Mouse (Mus musculus) limb, embryonic 12.5 days (tissue): ENCODE results near the gene Col6a3. TPM values are rescaled to one million over a fixed set of nuclear protein-coding genes. Genes with fewer than 3 reads are reported as not detected.

Experiments used
- ATAC-seq: fragments of 200-750 bp; cut with Nextera tagmentation; 2 replicates; pipeline ENCODE4 v1.8.0; 2017; ENCODE audit warnings: low read depth, moderate TSS enrichment; ENCODE audit not compliant: insufficient number of reproducible peaks, insufficient read depth, low FRiP score, low TSS enrichment
- H3K27ac ChIP-seq: fragments of 300-500 bp; sonication (generic); 2 replicates; pipeline ENCODE4 v1.5.1; 2016; ENCODE audit warnings: mild to moderate bottlenecking, moderate library complexity
- H3K27me3 ChIP-seq: fragments of 300-500 bp; sonication (generic); 2 replicates; pipeline ENCODE4 v1.6.1; 2016; ENCODE audit warnings: mild to moderate bottlenecking, moderate library complexity
- H3K36me3 ChIP-seq: fragments of 300-500 bp; sonication (generic); 2 replicates; pipeline ENCODE4 v1.6.1; 2016; ENCODE audit warnings: mild to moderate bottlenecking, moderate library complexity
- H3K4me1 ChIP-seq: fragments of 300-500 bp; sonication (generic); replicated peaks from 2 replicates; pipeline ENCODE4 v1.6.1; 2016
- H3K4me2 ChIP-seq: fragments of 300-500 bp; sonication (generic); 2 replicates; pipeline ENCODE4 v1.6.1; 2016; ENCODE audit warnings: mild to moderate bottlenecking, moderate library complexity
- H3K4me3 ChIP-seq: fragments of 300-500 bp; sonication (generic); replicated peaks from 2 replicates; pipeline ENCODE4 v1.5.1; 2016; ENCODE audit warnings: mild to moderate bottlenecking
- H3K9ac ChIP-seq: fragments of 300-500 bp; sonication (generic); replicated peaks from 2 replicates; pipeline ENCODE4 v1.6.1; 2016; ENCODE audit warnings: mild to moderate bottlenecking, moderate library complexity
- H3K9me3 ChIP-seq: fragments of 300-500 bp; sonication (generic); 2 replicates; pipeline ENCODE4 v1.6.1; 2016; ENCODE audit warnings: mild to moderate bottlenecking, moderate library complexity
- WGBS: fragments of 180-500 bp; shearing (Covaris S2); methylation state at CpG from one replicate; pipeline ENCODE4 v1.1.7; 2016; 5-methylcytosine and 5-hydroxymethylcytosine counted together
- polyA plus RNA-seq: library from polyadenylated mRNA; unstranded; fragments of >200 nt; fragmentation: Nextera tagmentation; extraction: Ambion mirVana; gene quantifications from 2 replicates; pipeline ENCODE4 v1.2.1, GENCODE M21; 2016

The Col6a3 gene
- polyA plus RNA-seq = 27.4 and 28.2 TPM in 2 replicates

GRCm38 (mm10) chr1:90843836-90844235 lies at the start of gene Col6a3:
Col6a3 (minus strand) TSS chr1:90843971.
- WGBS = 19% methylated on average over 4 of the region's 4 CpGs
- peaks cover 47% of the 10 kb centered on the region for H3K4me1 ChIP-seq
- peak within 1 kb of the TSS; percentile 32 for H3K4me3 ChIP-seq
- H3K4me2 ChIP-seq = peak within 1 kb of the TSS; percentile 51
- no peaks in the 10 kb centered on the region for H3K36me3 ChIP-seq
- ATAC-seq = 0 out of 2 replicates have a peak, but pooled peaks have one; percentile 63
- H3K9ac ChIP-seq = peak within 1 kb of the TSS; percentile 51; the same call in 1 of the 2 replicates
- H3K27ac ChIP-seq = peak within 1 kb of the TSS; percentile 80
- H3K27me3 ChIP-seq = no peaks in the 10 kb centered on the region
- H3K9me3 ChIP-seq = no peaks in the 10 kb centered on the region

- Histone ChIP-seq H3K27ac (peak overlapping the region; percentile 87), H3K27me3 (no peaks in the 10 kb centered on the region), H3K9ac (no peak overlapping the region), H3K36me3 (no peaks in the 10 kb centered on the region), H3K9me3 (peaks cover 18% of the 10 kb centered on the region), H3K4me1 (peaks cover 18% of the 10 kb centered on the region), H3K4me3 (no peak overlapping the region), H3K4me2 (no peak overlapping the region)
- peak; percentile 56 for ATAC-seq
- 25% methylated on average over 6 of the region's 6 CpGs for WGBS
Observed at GRCm38 (mm10) chr1:90885771-90886460, 42.1 kb upstream of the Col6a3 start.

- ATAC-seq = no peak
- H3K4me2 ChIP-seq = no peak overlapping the region
- H3K27ac ChIP-seq = no peak overlapping the region
Observed at GRCm38 (mm10) chr1:90876486-90877270, 32.9 kb upstream of the Col6a3 start.

GRCm38 (mm10) chr1:90875961-90876360 lies 32.2 kb upstream of the Col6a3 start:
- Histone ChIP-seq H3K36me3 (no peaks in the 10 kb centered on the region), H3K9me3 (0 out of 2 replicates have a peak, but pooled peaks cover 3% of the 10 kb centered on the region), H3K4me2 (no peak overlapping the region), H3K4me3 (no peak overlapping the region), H3K27me3 (peaks cover 3% of the 10 kb centered on the region; the same call in 1 of the 2 replicates), H3K4me1 (peaks cover 16% of the 10 kb centered on the region), H3K27ac (0 out of 2 replicates have a peak overlapping the region, but pooled peaks have one; percentile 60), H3K9ac (no peak overlapping the region)
- ATAC-seq = no peak
- WGBS = 34% methylated on average over 2 of the region's 2 CpGs

More at GRCm38 (mm10) chr1:90876486-90877270, 32.9 kb upstream of the Col6a3 start:
- Histone ChIP-seq H3K27me3 (peaks cover 3% of the 10 kb centered on the region; the same call in 1 of the 2 replicates), H3K4me1 (peaks cover 16% of the 10 kb centered on the region), H3K4me3 (no peak overlapping the region), H3K9me3 (0 out of 2 replicates have a peak, but pooled peaks cover 3% of the 10 kb centered on the region), H3K36me3 (no peaks in the 10 kb centered on the region), H3K9ac (no peak overlapping the region)
- WGBS = 64% methylated on average over 4 of the region's 5 CpGs

GRCm38 (mm10) chr1:90875371-90875770 lies 31.6 kb upstream of the Col6a3 start:
- Histone ChIP-seq H3K4me3 (no peak overlapping the region), H3K9ac (no peak overlapping the region), H3K27ac (no peak overlapping the region), H3K36me3 (no peaks in the 10 kb centered on the region), H3K9me3 (0 out of 2 replicates have a peak, but pooled peaks cover 3% of the 10 kb centered on the region), H3K4me1 (peaks cover 16% of the 10 kb centered on the region), H3K27me3 (peaks cover 3% of the 10 kb centered on the region; the same call in 1 of the 2 replicates), H3K4me2 (no peak overlapping the region)
- ATAC-seq = no peak
- WGBS = 86% methylated on average over 8 of the region's 8 CpGs

- H3K4me2 ChIP-seq = no peak overlapping the region
- ATAC-seq = no peak
- H3K27ac ChIP-seq = no peak overlapping the region
- H3K27me3 ChIP-seq = peaks cover 3% of the 10 kb centered on the region; the same call in 1 of the 2 replicates
- WGBS = 81% methylated on average over 2 of the region's 2 CpGs
- 0 out of 2 replicates have a peak, but pooled peaks cover 3% of the 10 kb centered on the region for H3K9me3 ChIP-seq
- H3K4me1 ChIP-seq = peaks cover 5% of the 10 kb centered on the region; the same call in 1 of the 2 replicates
- no peak overlapping the region for H3K9ac ChIP-seq
- no peaks in the 10 kb centered on the region for H3K36me3 ChIP-seq
- H3K4me3 ChIP-seq = no peak overlapping the region
Observed at GRCm38 (mm10) chr1:90870581-90870980, 26.8 kb upstream of the Col6a3 start.

GRCm38 (mm10) chr1:90866734-90867133 lies 23.0 kb upstream of the Col6a3 start:
- Histone ChIP-seq H3K27ac (no peak overlapping the region), H3K4me1 (no peaks in the 10 kb centered on the region), H3K9ac (no peak overlapping the region), H3K4me3 (no peak overlapping the region), H3K27me3 (no peaks in the 10 kb centered on the region), H3K36me3 (no peaks in the 10 kb centered on the region), H3K9me3 (0 out of 2 replicates have a peak, but pooled peaks cover 3% of the 10 kb centered on the region), H3K4me2 (no peak overlapping the region)
- 89% methylated on average over 7 of the region's 7 CpGs for WGBS
- no peak for ATAC-seq

- Histone ChIP-seq H3K27me3 (no peaks in the 10 kb centered on the region; the same call in 1 of the 2 replicates), H3K36me3 (no peaks in the 10 kb centered on the region), H3K9ac (no peak overlapping the region), H3K4me3 (no peak overlapping the region), H3K4me2 (no peak overlapping the region), H3K9me3 (no peaks in the 10 kb centered on the region), H3K4me1 (no peaks in the 10 kb centered on the region), H3K27ac (no peak overlapping the region)
- 80% methylated on average over 5 of the region's 5 CpGs for WGBS
- no peak for ATAC-seq
Observed at GRCm38 (mm10) chr1:90855880-90856279, 12.1 kb upstream of the Col6a3 start.

- no peak overlapping the region for H3K4me2 ChIP-seq
- H3K27me3 ChIP-seq = no peaks in the 10 kb centered on the region; the same call in 1 of the 2 replicates
- no peak for ATAC-seq
- H3K4me1 ChIP-seq = 0 out of 2 replicates have a peak, but pooled peaks cover 8% of the 10 kb centered on the region
- H3K4me3 ChIP-seq = no peak overlapping the region
- H3K9ac ChIP-seq = no peak overlapping the region
- no peak overlapping the region for H3K27ac ChIP-seq
- no peaks in the 10 kb centered on the region for H3K9me3 ChIP-seq
- H3K36me3 ChIP-seq = no peaks in the 10 kb centered on the region
- WGBS = 30% methylated on average over 8 of the region's 8 CpGs
Observed at GRCm38 (mm10) chr1:90849836-90850235, 6.1 kb upstream of the Col6a3 start.

GRCm38 (mm10) chr1:90845206-90845605 lies 1.4 kb upstream of the Col6a3 start:
- WGBS = 73% methylated on average over 10 of the region's 10 CpGs
- ATAC-seq = no peak
- Histone ChIP-seq H3K9me3 (no peaks in the 10 kb centered on the region), H3K4me1 (peaks cover 41% of the 10 kb centered on the region), H3K36me3 (no peaks in the 10 kb centered on the region), H3K4me3 (no peak overlapping the region), H3K4me2 (no peak overlapping the region), H3K9ac (no peak overlapping the region), H3K27ac (no peak overlapping the region), H3K27me3 (no peaks in the 10 kb centered on the region)
